Mouse (Mus musculus): ENCODE data around the gene Cpn1.

- TF ChIP-seq CTCF (conservative IDR thresholded peaks at IDR 0.05 in 1 of 2, IDR thresholded peaks at IDR 0.05 in 1 of 2; ENCODE audit: low read depth in 2 of 2, low read length in 2 of 2): no peak
- TF ChIP-seq POLR2A (IDR thresholded peaks at IDR 0.05; ENCODE audit: low read depth, low read length): no peak
- no peak for TF ChIP-seq TBP (conservative IDR thresholded peaks at IDR 0.05; ENCODE audit: low read depth, low read length)
- no peak for TF ChIP-seq CHD2 (IDR thresholded peaks at IDR 0.05; ENCODE audit: low read length)
- no peak for TF ChIP-seq MXI1 (IDR thresholded peaks at IDR 0.05; ENCODE audit: low read depth, low read length)
- TF ChIP-seq E2F4 (IDR thresholded peaks at IDR 0.05; ENCODE audit: insufficient replicate concordance, low read depth, low read length): no peak
Measured at GRCm38 (mm10) chr19:43918834-43919233, 67.5 kb downstream of the Cpn1 start.

All from CH12.LX (cell line).